Mouse (Mus musculus): ENCODE measurements at regions not wholly inside any gene's neighbourhood (a gene's known extent, or its start where the extent isn't known, plus 50 kb on each side); places are given as distances from the start of the nearest gene placed in this dataset.

- in situ Hi-C loops (cut with MboI, MseI) = loop anchor here (25.0 kb wide), 1 partner anchor 1825 kb away; no protein-coding TSS in a partner anchor
Observed at GRCm38 (mm10) chr9:85637274-85637673, 111.9 kb downstream of the Ibtk start.

- in situ Hi-C loops (cut with MboI, MseI) = loop anchor here (25.0 kb wide), 1 partner anchor 1826 kb away; no protein-coding TSS in a partner anchor
Observed at GRCm38 (mm10) chr9:85636131-85636447, 113.0 kb downstream of the Ibtk start.

- in situ Hi-C loops (cut with MboI, MseI) = loop anchor here (25.0 kb wide), 1 partner anchor 1827 kb away; no protein-coding TSS in a partner anchor
Observed at GRCm38 (mm10) chr9:85635438-85636130, 113.5 kb downstream of the Ibtk start.

GRCm38 (mm10) chr9:85634786-85635185 is 114.3 kb downstream of the Ibtk start:
- in situ Hi-C loops (cut with MboI, MseI) = loop anchor here (25.0 kb wide), 1 partner anchor 1828 kb away; no protein-coding TSS in a partner anchor

GRCm38 (mm10) chr9:85617972-85618371 is 131.2 kb downstream of the Ibtk start:
- in situ Hi-C loops (cut with MboI, MseI) = no loop called here

- in situ Hi-C loops (cut with MboI, MseI) = no loop called here
Observed at GRCm38 (mm10) chr9:85617177-85617777, 131.9 kb downstream of the Ibtk start.

- in situ Hi-C loops (cut with MboI, MseI) = no loop called here
Observed at GRCm38 (mm10) chr9:85616266-85616869, 132.8 kb downstream of the Ibtk start.

- in situ Hi-C loops (cut with MboI, MseI) = no loop called here
Observed at GRCm38 (mm10) chr9:85609152-85609551, 140.0 kb downstream of the Ibtk start.

GRCm38 (mm10) chr9:85596959-85597358 is 152.2 kb downstream of the Ibtk start:
- in situ Hi-C loops (cut with MboI, MseI) = loop anchor here (10.0 to 25.0 kb wide), 2 partner anchors 260 to 1632 kb away; partner anchors contain the start of gene Tent5a

GRCm38 (mm10) chr9:85593867-85594266 is 155.3 kb downstream of the Ibtk start:
- in situ Hi-C loops (cut with MboI, MseI) = loop anchor here (10.0 to 25.0 kb wide), 2 partner anchors 257 to 1629 kb away; partner anchors contain the start of gene Tent5a

- in situ Hi-C loops (cut with MboI, MseI) = loop anchor here (10.0 to 25.0 kb wide), 2 partner anchors 255 to 1628 kb away; partner anchors contain the start of gene Tent5a
Observed at GRCm38 (mm10) chr9:85592639-85593038, 156.5 kb downstream of the Ibtk start.

- in situ Hi-C loops (cut with MboI, MseI) = loop anchor here (25.0 kb wide), 1 partner anchor 252 kb away; the partner anchor contains the start of gene Tent5a
Observed at GRCm38 (mm10) chr9:85589210-85589609, 159.9 kb downstream of the Ibtk start.

GRCm38 (mm10) chr9:85588077-85588476 is 161.1 kb downstream of the Ibtk start:
- in situ Hi-C loops (cut with MboI, MseI) = loop anchor here (25.0 kb wide), 1 partner anchor 251 kb away; the partner anchor contains the start of gene Tent5a

GRCm38 (mm10) chr9:85581028-85581595 is 168.0 kb downstream of the Ibtk start:
- in situ Hi-C loops (cut with MboI, MseI) = loop anchor here (25.0 kb wide), 1 partner anchor 244 kb away; the partner anchor contains the start of gene Tent5a

- in situ Hi-C loops (cut with MboI, MseI) = loop anchor here (25.0 kb wide), 1 partner anchor 241 kb away; the partner anchor contains the start of gene Tent5a
Observed at GRCm38 (mm10) chr9:85577812-85578211, 171.3 kb downstream of the Ibtk start.

GRCm38 (mm10) chr9:85577338-85577737 is 171.8 kb downstream of the Ibtk start:
- in situ Hi-C loops (cut with MboI, MseI) = loop anchor here (25.0 kb wide), 1 partner anchor 240 kb away; the partner anchor contains the start of gene Tent5a

GRCm38 (mm10) chr9:85568877-85569276 is 180.3 kb downstream of the Ibtk start:
- in situ Hi-C loops (cut with MboI, MseI) = no loop called here

- in situ Hi-C loops (cut with MboI, MseI) = no loop called here
Observed at GRCm38 (mm10) chr9:85551871-85552270, 197.3 kb downstream of the Ibtk start.

- in situ Hi-C loops (cut with MboI, MseI) = no loop called here
Observed at GRCm38 (mm10) chr9:85550455-85550854, 198.7 kb downstream of the Ibtk start.

GRCm38 (mm10) chr9:85546226-85546625 is 202.9 kb downstream of the Ibtk start:
- in situ Hi-C loops (cut with MboI, MseI) = no loop called here

- in situ Hi-C loops (cut with MboI, MseI) = no loop called here
Observed at GRCm38 (mm10) chr9:85545566-85545965, 203.6 kb downstream of the Ibtk start.

- in situ Hi-C loops (cut with MboI, MseI) = no loop called here
Observed at GRCm38 (mm10) chr9:85538557-85538956, 210.6 kb downstream of the Ibtk start.

All from regulatory T cell (primary cell).